Mouse (Mus musculus): ENCODE data around the gene Trappc12.

Trappc12 gene

DNA sequence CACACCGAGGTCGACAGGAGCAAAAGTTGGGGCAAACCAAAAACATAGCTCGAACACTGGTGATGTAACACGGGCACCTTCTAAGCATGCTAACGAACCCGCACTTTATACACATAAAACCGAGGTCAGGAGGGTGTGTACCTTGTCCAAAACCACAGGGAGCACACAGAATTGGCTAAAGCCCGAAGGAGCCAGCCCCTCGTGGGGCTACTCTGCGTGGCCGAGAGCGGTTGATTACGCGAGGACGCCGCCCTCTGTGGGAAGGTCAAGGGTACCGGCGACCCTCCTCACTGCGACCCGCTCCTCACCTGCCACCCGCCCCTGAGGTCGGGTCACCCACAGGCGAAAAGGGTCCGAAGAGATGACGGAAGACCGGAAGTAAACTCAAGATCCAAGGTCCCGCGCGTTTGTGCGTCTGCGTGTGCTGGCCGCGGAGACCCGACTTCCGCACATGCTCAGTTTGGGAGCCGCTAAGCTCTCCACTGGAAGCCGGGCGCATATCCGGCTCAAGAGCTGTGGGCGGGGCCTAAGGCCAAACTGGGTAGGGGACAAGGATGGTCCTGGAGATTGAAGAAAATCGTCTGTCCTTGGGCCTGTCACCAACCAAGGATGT, at the start of gene Trappc12:
Gene Trappc12, minus strand, starts transcription at position 452 of the 613 bp plus-strand sequence.
- Histone ChIP-seq H3K36me3 (ENCODE audit: control insufficient read depth, insufficient read depth, low read length, poor library complexity, severe bottlenecking) (no peaks in the 10 kb centered on the region), H3K27me3 (ENCODE audit: control insufficient read depth, insufficient read depth, low read length, poor library complexity, severe bottlenecking) (no peaks in the 10 kb centered on the region)
- peak; percentile 93 for DNase-seq (ENCODE audit: low read depth, low spot score)

DNA sequence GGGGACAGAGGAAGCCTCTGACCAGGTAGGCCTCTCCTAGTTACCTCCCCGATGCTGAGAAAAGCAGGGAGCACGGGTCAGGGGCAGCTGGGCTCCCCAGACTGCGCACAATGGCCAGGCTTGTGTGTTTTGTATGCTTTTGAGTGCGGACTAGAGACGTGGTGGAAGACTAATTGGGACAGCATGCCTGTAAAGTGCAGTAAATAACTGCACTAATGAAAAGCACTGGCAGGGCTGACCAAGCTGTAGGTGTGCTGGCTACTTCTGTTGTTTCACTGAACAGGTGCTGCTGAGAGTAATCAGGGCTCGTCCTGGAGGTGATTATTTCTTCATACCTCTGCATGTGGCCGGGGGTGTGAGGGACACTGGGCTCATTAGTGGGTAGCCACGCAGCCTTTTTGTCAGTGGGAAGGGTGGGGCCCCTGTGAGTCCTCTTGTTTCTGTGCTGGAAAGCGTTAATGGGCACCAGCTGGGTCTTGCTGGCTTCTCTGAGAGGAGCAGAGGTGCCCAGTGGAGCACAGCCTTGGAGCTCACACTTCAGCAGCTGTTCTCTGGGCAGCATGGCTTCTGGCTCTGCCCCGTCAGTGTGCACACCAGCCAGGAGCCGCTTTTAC, 49.6 kb upstream of the Trappc12 start:
- no peaks in the 10 kb centered on the region for H3K36me3 ChIP-seq (ENCODE audit: control insufficient read depth, insufficient read depth, low read length, poor library complexity, severe bottlenecking)
- no peaks in the 10 kb centered on the region for H3K27me3 ChIP-seq (ENCODE audit: control insufficient read depth, insufficient read depth, low read length, poor library complexity, severe bottlenecking)
- no peak for DNase-seq (ENCODE audit: low read depth, low spot score)

GRCm38 (mm10) chr12:28796881-28797420, 46.7 kb upstream of the Trappc12 start:
- DNase-seq (ENCODE audit: low read depth, low spot score): no peak
- Histone ChIP-seq H3K27me3 (ENCODE audit: control insufficient read depth, insufficient read depth, low read length, poor library complexity, severe bottlenecking) (no peaks in the 10 kb centered on the region), H3K36me3 (ENCODE audit: control insufficient read depth, insufficient read depth, low read length, poor library complexity, severe bottlenecking) (no peaks in the 10 kb centered on the region)

DNA sequence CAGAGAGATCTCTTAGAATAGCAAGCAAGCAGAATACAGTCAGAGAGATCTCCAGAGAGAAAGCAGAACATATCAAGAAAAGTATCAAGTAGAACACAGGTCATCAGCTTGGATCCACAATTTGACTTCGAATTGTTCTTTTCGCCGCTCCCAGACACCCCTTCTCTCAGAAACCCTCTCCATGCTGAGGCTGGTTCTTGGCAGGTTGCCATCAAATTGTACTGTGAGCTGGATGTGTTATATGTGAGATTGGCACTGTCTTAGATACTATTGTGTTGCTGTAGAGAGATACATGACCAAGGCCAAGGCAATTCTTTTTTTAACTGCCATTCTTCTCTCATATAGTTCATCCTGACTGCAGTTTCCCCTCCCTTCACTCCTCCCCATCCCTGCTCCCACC, 44.8 kb upstream of the Trappc12 start:
- Histone ChIP-seq H3K36me3 (ENCODE audit: control insufficient read depth, insufficient read depth, low read length, poor library complexity, severe bottlenecking) (no peaks in the 10 kb centered on the region), H3K27me3 (ENCODE audit: control insufficient read depth, insufficient read depth, low read length, poor library complexity, severe bottlenecking) (no peaks in the 10 kb centered on the region)
- DNase-seq (ENCODE audit: low read depth, low spot score): no peak

- H3K36me3 ChIP-seq (ENCODE audit: control insufficient read depth, insufficient read depth, low read length, poor library complexity, severe bottlenecking): no peaks in the 10 kb centered on the region
Measured at GRCm38 (mm10) chr12:28793715-28794114, 43.4 kb upstream of the Trappc12 start.

GRCm38 (mm10) chr12:28792613-28793012, 42.3 kb upstream of the Trappc12 start:
- Histone ChIP-seq H3K27me3 (ENCODE audit: control insufficient read depth, insufficient read depth, low read length, poor library complexity, severe bottlenecking) (no peaks in the 10 kb centered on the region), H3K36me3 (ENCODE audit: control insufficient read depth, insufficient read depth, low read length, poor library complexity, severe bottlenecking) (no peaks in the 10 kb centered on the region)
- DNase-seq (ENCODE audit: low read depth, low spot score): no peak

More at GRCm38 (mm10) chr12:28793715-28794114, 43.4 kb upstream of the Trappc12 start:
- no peak for DNase-seq (ENCODE audit: low read depth, low spot score)
- H3K27me3 ChIP-seq (ENCODE audit: control insufficient read depth, insufficient read depth, low read length, poor library complexity, severe bottlenecking): no peaks in the 10 kb centered on the region

DNA sequence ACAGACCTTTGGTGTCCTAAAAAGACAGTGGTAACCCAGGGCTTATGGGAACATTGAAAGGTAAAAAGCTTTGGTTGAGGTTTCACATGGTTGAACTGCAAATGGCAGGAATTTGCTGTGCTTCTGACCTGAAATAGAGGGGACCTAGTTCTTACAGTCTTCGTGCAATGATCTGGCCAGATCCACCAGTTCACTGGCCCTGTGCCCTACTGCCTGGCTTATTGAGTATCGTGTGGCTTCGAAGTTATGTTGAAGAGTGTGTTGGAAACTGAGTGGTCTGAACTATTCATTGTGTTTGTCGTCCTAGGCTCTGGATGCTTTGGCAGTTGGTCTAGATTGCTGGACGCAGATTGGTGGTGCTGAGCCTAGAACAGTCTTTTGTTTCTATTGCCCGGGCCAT, 36.0 kb upstream of the Trappc12 start:
- no peak for DNase-seq (ENCODE audit: low read depth, low spot score)
- H3K36me3 ChIP-seq (ENCODE audit: control insufficient read depth, insufficient read depth, low read length, poor library complexity, severe bottlenecking): no peaks in the 10 kb centered on the region
- no peaks in the 10 kb centered on the region for H3K27me3 ChIP-seq (ENCODE audit: control insufficient read depth, insufficient read depth, low read length, poor library complexity, severe bottlenecking)

GRCm38 (mm10) chr12:28785299-28785698, 35.0 kb upstream of the Trappc12 start:
- Histone ChIP-seq H3K36me3 (ENCODE audit: control insufficient read depth, insufficient read depth, low read length, poor library complexity, severe bottlenecking) (no peaks in the 10 kb centered on the region), H3K27me3 (ENCODE audit: control insufficient read depth, insufficient read depth, low read length, poor library complexity, severe bottlenecking) (no peaks in the 10 kb centered on the region)
- no peak for DNase-seq (ENCODE audit: low read depth, low spot score)

DNA sequence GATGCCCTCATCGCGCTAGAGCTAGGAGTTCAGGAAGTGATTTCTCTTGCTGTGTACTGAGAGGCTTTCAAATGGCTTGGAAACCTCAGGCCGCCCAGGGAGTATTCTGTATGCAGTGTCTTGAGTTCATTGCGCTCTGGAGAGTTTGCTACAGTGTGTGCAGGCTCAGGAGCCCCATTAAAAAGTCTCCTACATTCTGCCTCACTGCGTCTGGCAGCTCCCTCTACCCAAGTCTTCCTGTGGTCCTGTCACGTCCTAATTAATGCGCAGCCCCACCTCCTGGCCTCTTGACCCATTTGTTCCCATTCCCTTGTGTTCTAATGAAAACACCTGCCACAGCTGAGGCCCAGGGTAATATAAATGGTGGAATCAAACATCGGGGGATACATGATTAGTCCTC, 34.6 kb upstream of the Trappc12 start:
- no peaks in the 10 kb centered on the region for H3K36me3 ChIP-seq (ENCODE audit: control insufficient read depth, insufficient read depth, low read length, poor library complexity, severe bottlenecking)
- DNase-seq (ENCODE audit: low read depth, low spot score): no peak
- H3K27me3 ChIP-seq (ENCODE audit: control insufficient read depth, insufficient read depth, low read length, poor library complexity, severe bottlenecking): no peaks in the 10 kb centered on the region

GRCm38 (mm10) chr12:28784355-28784754, 34.1 kb upstream of the Trappc12 start:
- peak; percentile 5 for DNase-seq (ENCODE audit: low read depth, low spot score)

GRCm38 (mm10) chr12:28782637-28783036, 32.4 kb upstream of the Trappc12 start:
- no peak for DNase-seq (ENCODE audit: low read depth, low spot score)
- no peaks in the 10 kb centered on the region for H3K36me3 ChIP-seq (ENCODE audit: control insufficient read depth, insufficient read depth, low read length, poor library complexity, severe bottlenecking)
- no peaks in the 10 kb centered on the region for H3K27me3 ChIP-seq (ENCODE audit: control insufficient read depth, insufficient read depth, low read length, poor library complexity, severe bottlenecking)

More at GRCm38 (mm10) chr12:28784355-28784754, 34.1 kb upstream of the Trappc12 start:
- Histone ChIP-seq H3K36me3 (ENCODE audit: control insufficient read depth, insufficient read depth, low read length, poor library complexity, severe bottlenecking) (no peaks in the 10 kb centered on the region), H3K27me3 (ENCODE audit: control insufficient read depth, insufficient read depth, low read length, poor library complexity, severe bottlenecking) (no peaks in the 10 kb centered on the region)

DNA sequence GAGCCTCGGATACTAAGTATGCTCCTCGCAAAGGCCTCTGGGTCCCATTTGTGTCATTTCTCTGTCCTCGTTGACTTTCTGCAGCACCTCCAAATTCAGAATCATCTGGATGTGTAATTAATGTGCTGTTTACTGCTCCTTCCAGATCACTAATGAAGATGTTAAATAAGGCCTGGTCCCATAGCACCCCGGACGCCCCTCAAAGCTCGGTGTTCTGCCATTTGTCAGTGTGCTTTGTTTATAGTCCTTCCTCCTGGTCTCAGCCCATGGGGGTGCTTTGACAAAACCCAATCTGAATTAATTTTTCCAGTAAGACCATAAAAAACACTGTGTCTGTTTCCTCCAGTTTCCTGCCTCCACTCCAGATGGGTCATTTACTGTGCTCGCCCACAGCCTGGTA, 29.9 kb upstream of the Trappc12 start:
- Histone ChIP-seq H3K36me3 (ENCODE audit: control insufficient read depth, insufficient read depth, low read length, poor library complexity, severe bottlenecking) (no peaks in the 10 kb centered on the region), H3K27me3 (ENCODE audit: control insufficient read depth, insufficient read depth, low read length, poor library complexity, severe bottlenecking) (no peaks in the 10 kb centered on the region)
- DNase-seq (ENCODE audit: low read depth, low spot score): no peak

- DNase-seq (ENCODE audit: low read depth, low spot score): no peak
- Histone ChIP-seq H3K27me3 (ENCODE audit: control insufficient read depth, insufficient read depth, low read length, poor library complexity, severe bottlenecking) (no peaks in the 10 kb centered on the region), H3K36me3 (ENCODE audit: control insufficient read depth, insufficient read depth, low read length, poor library complexity, severe bottlenecking) (no peaks in the 10 kb centered on the region)
Measured at GRCm38 (mm10) chr12:28775627-28776026, 25.4 kb upstream of the Trappc12 start.

DNA sequence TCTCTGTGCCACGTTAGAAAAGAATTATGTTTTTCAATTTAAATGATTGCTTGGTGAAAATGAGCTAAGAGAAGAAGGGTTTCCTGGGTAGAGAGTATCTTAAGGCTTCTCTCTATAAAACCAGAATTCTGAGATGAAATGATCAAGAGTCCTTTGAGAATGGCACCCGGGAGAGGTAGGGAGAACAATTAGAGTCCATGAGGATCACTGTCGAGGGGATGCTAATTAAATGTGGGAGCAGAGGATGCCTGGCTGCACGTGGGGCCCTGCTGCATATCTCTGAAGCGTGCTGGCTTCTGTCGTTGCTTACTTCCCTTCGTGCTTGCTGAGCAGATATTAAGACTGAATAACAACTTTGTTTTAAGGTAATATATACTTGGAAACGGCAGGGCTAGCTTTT, 24.8 kb upstream of the Trappc12 start:
- H3K27me3 ChIP-seq (ENCODE audit: control insufficient read depth, insufficient read depth, low read length, poor library complexity, severe bottlenecking): no peaks in the 10 kb centered on the region
- no peak for DNase-seq (ENCODE audit: low read depth, low spot score)
- H3K36me3 ChIP-seq (ENCODE audit: control insufficient read depth, insufficient read depth, low read length, poor library complexity, severe bottlenecking): no peaks in the 10 kb centered on the region

- Histone ChIP-seq H3K36me3 (ENCODE audit: control insufficient read depth, insufficient read depth, low read length, poor library complexity, severe bottlenecking) (no peaks in the 10 kb centered on the region), H3K27me3 (ENCODE audit: control insufficient read depth, insufficient read depth, low read length, poor library complexity, severe bottlenecking) (no peaks in the 10 kb centered on the region)
- no peak for DNase-seq (ENCODE audit: low read depth, low spot score)
Measured at GRCm38 (mm10) chr12:28773815-28774214, 23.5 kb upstream of the Trappc12 start.
